Mouse (Mus musculus): ENCODE results near the gene Il1f6.

DNA sequence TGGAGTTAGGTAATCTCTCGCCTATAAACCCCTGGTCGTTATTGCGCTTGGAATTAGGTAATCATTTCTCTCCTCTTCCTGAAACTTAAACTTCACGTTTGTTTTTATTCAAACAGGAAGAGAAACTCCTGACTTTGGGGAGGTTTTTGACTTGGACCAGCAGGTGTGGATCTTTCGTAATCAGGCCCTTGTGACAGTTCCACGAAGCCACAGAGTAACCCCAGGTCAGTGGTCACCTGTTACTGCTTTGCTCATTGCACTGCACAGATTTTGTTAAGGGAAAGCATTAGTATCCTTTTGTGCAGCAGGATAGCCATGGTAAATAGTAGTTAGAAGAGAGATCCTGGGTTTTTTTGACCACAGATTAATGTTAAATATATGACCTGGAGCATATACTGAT lies 27.6 kb upstream of the Il1f6 start:
- TF ChIP-seq POLR2A (IDR thresholded peaks at IDR 0.05; ENCODE audit: low read depth, low read length): no peak
- TF ChIP-seq CTCF (IDR thresholded peaks at IDR 0.05; ENCODE audit: extremely low read depth, insufficient read length, insufficient replicate concordance, low read depth, low read length): no peak

Data from small intestine, adult 2 months (tissue).